In the genomic region with DNA sequence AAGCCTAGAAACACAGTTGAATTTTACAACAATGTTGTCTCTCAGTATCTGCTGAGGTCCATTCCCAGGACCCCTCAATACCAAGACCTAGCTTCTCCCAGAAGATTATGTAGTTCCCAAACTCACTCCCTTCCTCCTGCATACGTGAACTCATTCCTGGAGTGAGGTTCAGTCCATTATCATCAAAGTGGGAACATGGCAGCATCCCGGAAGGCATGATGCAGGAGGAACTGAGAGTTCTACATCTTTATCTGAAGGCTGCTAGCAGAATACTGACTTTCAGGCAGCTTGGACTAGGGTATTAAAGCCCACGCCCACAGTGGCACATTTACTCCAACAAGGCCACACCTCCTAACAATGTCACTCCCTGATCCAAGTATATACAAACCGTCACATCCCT, we compare ENCODE assay signal across 31 mouse cellular contexts.
"Had no signal": no experiment of that assay in that cellular context is flagged by ENCODE, and none has a peak within 500 bp of the region (broad histone marks: within the 10 kb centered on the region; RNA-seq: fewer than 3 reads in every experiment).

No protein-coding gene starts in this region.

- H3K27ac ChIP-seq: limb, embryonic 10.5 days; limb, embryonic 12.5 days; limb, embryonic 13.5 days; limb, embryonic 15.5 days; liver, embryonic 12.5 days; liver, embryonic 13.5 days; liver, embryonic 14.5 days; liver, embryonic 15.5 days; lung, embryonic 15.5 days; macrophage; midbrain, embryonic 10.5 days; midbrain, embryonic 12.5 days; midbrain, embryonic 13.5 days; midbrain, embryonic 15.5 days had no signal

- H3K9me3 ChIP-seq: limb, embryonic 10.5 days; limb, embryonic 12.5 days; limb, embryonic 13.5 days; limb, embryonic 15.5 days; liver, embryonic 12.5 days; liver, embryonic 13.5 days; liver, embryonic 15.5 days; lung, embryonic 15.5 days; megakaryocyte, embryonic 14.5 days; midbrain, embryonic 10.5 days; midbrain, embryonic 12.5 days; midbrain, embryonic 13.5 days; midbrain, embryonic 15.5 days had no signal

- H3K4me2 ChIP-seq: limb, embryonic 12.5 days; limb, embryonic 13.5 days; limb, embryonic 15.5 days; liver, embryonic 11.5 days; liver, embryonic 12.5 days; liver, embryonic 13.5 days; liver, embryonic 15.5 days; lung, embryonic 14.5 days; lung, embryonic 15.5 days; midbrain, embryonic 11.5 days; midbrain, embryonic 12.5 days; midbrain, embryonic 13.5 days; midbrain, embryonic 15.5 days had no signal

- H3K36me3 ChIP-seq: limb, embryonic 10.5 days; limb, embryonic 12.5 days; limb, embryonic 13.5 days; limb, embryonic 15.5 days; liver, embryonic 12.5 days; liver, embryonic 13.5 days; liver, embryonic 15.5 days; lung, embryonic 15.5 days; midbrain, embryonic 10.5 days; midbrain, embryonic 12.5 days; midbrain, embryonic 13.5 days; midbrain, embryonic 15.5 days had no signal

- ATAC-seq: liver, embryonic 12.5 days; liver, postnatal 0 days; lung, postnatal 0 days; midbrain, embryonic 13.5 days; midbrain, embryonic 15.5 days; midbrain, embryonic 16.5 days had no signal

- H3K9ac ChIP-seq: limb, embryonic 12.5 days; limb, embryonic 13.5 days; limb, embryonic 15.5 days; liver, embryonic 12.5 days; liver, embryonic 13.5 days; liver, embryonic 14.5 days; liver, embryonic 15.5 days; liver, postnatal 0 days; lung, embryonic 14.5 days; lung, embryonic 15.5 days; midbrain, embryonic 12.5 days; midbrain, embryonic 13.5 days; midbrain, embryonic 15.5 days had no signal

- H3K27me3 ChIP-seq: limb, embryonic 12.5 days; limb, embryonic 13.5 days; limb, embryonic 15.5 days; liver, embryonic 13.5 days; lung, embryonic 15.5 days; megakaryocyte, embryonic 14.5 days; midbrain, embryonic 12.5 days; midbrain, embryonic 13.5 days; midbrain, embryonic 15.5 days had no signal

- H3K4me1 ChIP-seq: limb, embryonic 10.5 days; limb, embryonic 12.5 days; limb, embryonic 13.5 days; limb, embryonic 15.5 days; liver, embryonic 12.5 days; liver, embryonic 13.5 days; liver, embryonic 15.5 days; lung, embryonic 15.5 days; midbrain, embryonic 10.5 days; midbrain, embryonic 12.5 days; midbrain, embryonic 15.5 days had no signal

- DNase-seq: left cerebral cortex, postnatal 4 days; liver; liver, embryonic 13.5 days; liver, postnatal 0 days; lung, adult 18-20 months; lung, adult 2 months; lung, embryonic 14.5 days; lung, postnatal 10 days; lung, postnatal 14 days; lung, postnatal 36 days; lung, postnatal 4 days; midbrain, embryonic 14.5 days had no signal

- H3K4me3 ChIP-seq: limb, embryonic 10.5 days; limb, embryonic 12.5 days; limb, embryonic 13.5 days; limb, embryonic 15.5 days; liver, embryonic 12.5 days; liver, embryonic 13.5 days; liver, embryonic 15.5 days; lung, embryonic 15.5 days; megakaryocyte, embryonic 14.5 days; midbrain, embryonic 10.5 days; midbrain, embryonic 12.5 days; midbrain, embryonic 13.5 days; midbrain, embryonic 15.5 days; myocyte had no signal
